ENCODE assay signal across 9 mouse cellular contexts in the genomic region with DNA sequence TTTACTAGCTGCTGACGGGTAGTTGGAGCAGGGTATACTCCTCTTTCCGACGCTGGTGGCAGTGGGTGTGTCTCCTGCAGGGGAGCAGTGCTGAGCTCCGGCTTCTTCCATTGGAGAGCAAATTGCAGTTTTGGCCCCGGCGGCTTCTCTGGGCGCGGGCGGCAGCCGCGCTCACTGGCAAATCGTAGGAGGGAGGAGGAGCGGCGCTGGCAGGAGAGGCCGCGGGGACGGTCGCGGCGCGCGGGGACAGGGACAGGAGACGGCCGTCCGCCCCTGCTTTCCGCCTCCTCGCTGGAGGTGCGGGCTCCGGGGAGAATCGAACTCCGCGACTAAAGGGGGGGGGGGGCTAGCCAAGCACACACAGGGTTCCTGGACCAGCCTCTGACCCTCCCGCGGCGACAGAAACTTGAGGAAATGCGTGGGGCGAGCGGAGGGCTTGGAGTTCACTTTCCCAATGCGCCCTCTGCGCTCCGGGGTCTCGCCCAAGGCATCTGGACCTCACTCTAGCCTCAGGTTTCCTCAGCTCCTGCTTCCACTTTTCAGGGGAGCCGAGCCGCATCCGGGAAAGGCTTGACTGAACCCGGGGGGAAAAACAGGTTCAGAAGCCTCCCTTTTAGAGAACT. TPM values are rescaled to one million over a fixed set of nuclear protein-coding genes. Genes with fewer than 3 reads are reported as not detected.
A peak's percentile ranks its signal among the peaks of the same experiment; 100 is the strongest.
DNase-seq lines count a peak whose midpoint lies in the region; ATAC-seq and TF ChIP-seq lines count a peak whose summit lies in the region.
"Had no signal": no experiment of that assay in that cellular context is flagged by ENCODE, and none has a peak within 500 bp of the region (broad histone marks: within the 10 kb centered on the region; RNA-seq: fewer than 3 reads in every experiment).

No protein-coding gene starts in this region.

- no peaks in the 10 kb centered on the region for H3K4me1 ChIP-seq in bone marrow macrophage, adult 2 months (ENCODE audit: control insufficient read depth, insufficient read depth, low read length)
- H3K4me1 ChIP-seq in forebrain, embryonic 11.5 days (replicated peaks; ENCODE audit: control insufficient read depth, insufficient read depth, low read length), result peaks cover 21% of the 10 kb centered on the region
- H3K4me1 ChIP-seq in hindbrain, embryonic 15.5 days (replicated peaks), result peaks cover 31% of the 10 kb centered on the region
- peaks cover 34% of the 10 kb centered on the region for H3K4me1 ChIP-seq in stomach, embryonic 15.5 days

- DNase-seq in gastrocnemius, postnatal 25 days, result peak; percentile 42
- DNase-seq in gastrocnemius, postnatal 4 days (ENCODE audit: low spot score in 2 of 2), result no peak
- DNase-seq in forebrain, embryonic 11.5 days (ENCODE audit: low spot score), result peak; percentile 74
- peak; percentile 70 to 79 for DNase-seq in left cerebral cortex, adult 9 months (ENCODE audit: low spot score in 2 of 2)

- no peak for TF ChIP-seq CTCF in bone marrow macrophage, adult 2 months (IDR thresholded peaks at IDR 0.05; ENCODE audit: low read depth, low read length)

- no peak overlapping the region for H3K27ac ChIP-seq in bone marrow macrophage, adult 2 months (ENCODE audit: insufficient read depth, low read depth, low read length)
- H3K27ac ChIP-seq in forebrain, embryonic 11.5 days (ENCODE audit: low read depth, low read length), result no peak overlapping the region
- H3K27ac ChIP-seq in hindbrain, embryonic 15.5 days (replicated peaks), result no peak overlapping the region
- no peak overlapping the region for H3K27ac ChIP-seq in stomach, embryonic 15.5 days

- H3K4me2 ChIP-seq in forebrain, embryonic 11.5 days (ENCODE audit: low read depth, low read length, severe bottlenecking), result peak overlapping the region; percentile 50
- H3K4me2 ChIP-seq in hindbrain, embryonic 15.5 days, result peak overlapping the region; percentile 57
- peak overlapping the region; percentile 95 for H3K4me2 ChIP-seq in stomach, embryonic 15.5 days

- no peaks in the 10 kb centered on the region for H3K9me3 ChIP-seq in forebrain, embryonic 11.5 days (ENCODE audit: control insufficient read depth, low read length)
- H3K9me3 ChIP-seq in hindbrain, embryonic 15.5 days, result no peaks in the 10 kb centered on the region
- H3K9me3 ChIP-seq in stomach, embryonic 15.5 days, result no peaks in the 10 kb centered on the region
- H3K9me3 ChIP-seq: G1E had no signal

- H3K9ac ChIP-seq in forebrain, embryonic 11.5 days (ENCODE audit: low read length), result no peak overlapping the region
- peak overlapping the region; percentile 18; the same call in 1 of the 2 replicates for H3K9ac ChIP-seq in hindbrain, embryonic 15.5 days
- H3K9ac ChIP-seq in stomach, embryonic 15.5 days, result 0 out of 2 replicates have a peak overlapping the region, but pooled peaks have one; percentile 2

- peaks cover 69% of the 10 kb centered on the region for H3K27me3 ChIP-seq in forebrain, embryonic 11.5 days (ENCODE audit: control insufficient read depth, insufficient read depth, low read length)
- H3K27me3 ChIP-seq in hindbrain, embryonic 15.5 days, result peaks cover 73% of the 10 kb centered on the region
- peaks cover 90% of the 10 kb centered on the region for H3K27me3 ChIP-seq in stomach, embryonic 15.5 days (replicated peaks)

- ATAC-seq in forebrain, embryonic 11.5 days (replicated peaks; ENCODE audit: low FRiP score), result no peak
- ATAC-seq in hindbrain, embryonic 15.5 days (ENCODE audit: low FRiP score, low read depth), result no peak
- ATAC-seq in megakaryocyte-erythroid progenitor cell, adult 5-6 weeks (replicated peaks; ENCODE audit: low FRiP score, low TSS enrichment, poor library complexity, severe bottlenecking), result peak; percentile 32; the same call in 1 of the 2 replicates
- no peak for ATAC-seq in stomach, embryonic 15.5 days (ENCODE audit: insufficient read depth, low FRiP score, low read depth)

- peak overlapping the region; percentile 44 for H3K4me3 ChIP-seq in bone marrow macrophage, adult 2 months (ENCODE audit: insufficient read depth, low read length)
- peak overlapping the region; percentile 30 for H3K4me3 ChIP-seq in forebrain, embryonic 11.5 days (ENCODE audit: low read depth, low read length)
- H3K4me3 ChIP-seq in hindbrain, embryonic 15.5 days, result peak overlapping the region; percentile 38
- H3K4me3 ChIP-seq in stomach, embryonic 15.5 days (replicated peaks), result peak overlapping the region; percentile 49

- no peak for TF ChIP-seq POLR2A in bone marrow macrophage, adult 2 months (IDR thresholded peaks at IDR 0.05; ENCODE audit: borderline replicate concordance, low read depth, low read length)

- no peaks in the 10 kb centered on the region for H3K36me3 ChIP-seq in forebrain, embryonic 11.5 days (ENCODE audit: control insufficient read depth, insufficient read depth, low read length)
- H3K36me3 ChIP-seq in hindbrain, embryonic 15.5 days, result no peaks in the 10 kb centered on the region
- H3K36me3 ChIP-seq in stomach, embryonic 15.5 days, result no peaks in the 10 kb centered on the region
- H3K36me3 ChIP-seq: G1E had no signal

- WGBS in forebrain, embryonic 11.5 days, result under 1% methylated on average over 38 of the region's 46 CpGs
- WGBS in hindbrain, embryonic 15.5 days, result under 1% methylated on average over 42 of the region's 46 CpGs
- under 1% methylated on average over 46 of the region's 46 CpGs for WGBS in stomach, embryonic 15.5 days

RNA-seq across cellular contexts. Expression of gene Kcnh3, which starts 1.0 kb away (rescaled TPM):
- total RNA-seq in gastrocnemius, postnatal 25 days (2021), result not detected
- under 1 TPM; 0.10 to 0.13 TPM for total RNA-seq in gastrocnemius, postnatal 4 days (2021)
- not detected in 2 replicates for polyA plus RNA-seq in bone marrow macrophage, adult 2 months (2012; ENCODE audit: insufficient read depth, insufficient read length, missing spikeins)
- 0.08 and 0.12 TPM in 2 replicates for polyA plus RNA-seq in forebrain, embryonic 11.5 days (2014; fragmentation: Nextera tagmentation; extraction: Ambion mirVana)
- polyA plus RNA-seq in hindbrain, embryonic 15.5 days (2015; fragmentation: Nextera tagmentation; extraction: Ambion mirVana), result 0.81 and 1.5 TPM in 2 replicates
- not detected in 2 replicates for total RNA-seq in megakaryocyte-erythroid progenitor cell, adult 5-6 weeks (2014; fragmentation: Nextera tagmentation)
- not detected in 2 replicates for total RNA-seq in megakaryocyte-erythroid progenitor cell, adult 5-6 weeks (2017)
- polyA plus RNA-seq in stomach, embryonic 15.5 days (2015; fragmentation: Nextera tagmentation; extraction: Ambion mirVana), result 0.77 and 1.2 TPM in 2 replicates
- polyA plus RNA-seq: G1E had no signal

RNA-seq across cellular contexts. Expression of gene Mcrs1, which starts 28.1 kb away (rescaled TPM):
- 10 to 100 TPM; 20.9 to 28.7 TPM for total RNA-seq in gastrocnemius, postnatal 25 days (2021)
- total RNA-seq in gastrocnemius, postnatal 4 days (2021), result 10 to 100 TPM; 55.6 to 59.3 TPM
- 29.4 and 29.9 TPM in 2 replicates for polyA plus RNA-seq in bone marrow macrophage, adult 2 months (2012; ENCODE audit: insufficient read depth, insufficient read length, missing spikeins)
- polyA plus RNA-seq in forebrain, embryonic 11.5 days (2014; fragmentation: Nextera tagmentation; extraction: Ambion mirVana), result 194 and 204 TPM in 2 replicates
- 203 and 209 TPM in 2 replicates for polyA plus RNA-seq in hindbrain, embryonic 15.5 days (2015; fragmentation: Nextera tagmentation; extraction: Ambion mirVana)
- 59.7 and 60.4 TPM in 2 replicates for total RNA-seq in megakaryocyte-erythroid progenitor cell, adult 5-6 weeks (2014; fragmentation: Nextera tagmentation)
- total RNA-seq in megakaryocyte-erythroid progenitor cell, adult 5-6 weeks (2017), result 23.4 and 35.3 TPM in 2 replicates
- polyA plus RNA-seq in stomach, embryonic 15.5 days (2015; fragmentation: Nextera tagmentation; extraction: Ambion mirVana), result 107 and 122 TPM in 2 replicates

Comparison
In these comparisons a context has a peak if more than half of its experiments do, and no peak if none do; other contexts are left out.
1. DNase-seq: peak in gastrocnemius, postnatal 25 days (single experiment), forebrain, embryonic 11.5 days (single experiment) and left cerebral cortex, adult 9 months (2 of 2); none in gastrocnemius, postnatal 4 days (0 of 2).
2. Peak in every context shown above with its lines, with median percentiles within 50 percentile points of each other: H3K4me3 ChIP-seq and H3K4me2 ChIP-seq.